Mouse (Mus musculus): Measurements from ENCODE around the gene Samd4. TPM values are rescaled to one million over a fixed set of nuclear protein-coding genes. Genes with fewer than 3 reads are reported as not detected.
"Not testable (repeated sequence)": the region's sequence is repeated elsewhere in the genome, so short reads cannot be mapped to it uniquely, and the experiment has no call there.

Samd4 gene
- total RNA-seq, 2 experiments from 2014 or later, result 23.6 to 33.3 TPM

DNA sequence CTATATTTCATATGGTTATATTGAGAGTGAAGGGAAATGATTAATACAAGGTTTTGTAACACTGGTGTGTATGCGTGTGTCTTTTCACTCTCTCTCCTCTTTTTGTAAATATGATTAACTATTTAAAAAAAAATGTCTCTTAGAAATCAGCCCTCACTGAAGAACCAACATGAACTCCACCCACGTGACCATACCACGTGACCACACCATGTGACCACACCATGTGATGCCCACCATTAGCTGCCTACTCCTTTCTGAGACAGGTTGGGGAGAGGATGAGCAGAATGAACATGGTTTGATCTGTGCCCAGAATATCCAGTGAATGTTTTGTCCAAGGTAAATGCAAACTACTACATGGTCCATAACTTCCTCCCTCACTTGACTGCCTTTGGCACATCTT is 223.1 kb downstream of the Samd4 start:
- no peak for DNase-seq

DNA sequence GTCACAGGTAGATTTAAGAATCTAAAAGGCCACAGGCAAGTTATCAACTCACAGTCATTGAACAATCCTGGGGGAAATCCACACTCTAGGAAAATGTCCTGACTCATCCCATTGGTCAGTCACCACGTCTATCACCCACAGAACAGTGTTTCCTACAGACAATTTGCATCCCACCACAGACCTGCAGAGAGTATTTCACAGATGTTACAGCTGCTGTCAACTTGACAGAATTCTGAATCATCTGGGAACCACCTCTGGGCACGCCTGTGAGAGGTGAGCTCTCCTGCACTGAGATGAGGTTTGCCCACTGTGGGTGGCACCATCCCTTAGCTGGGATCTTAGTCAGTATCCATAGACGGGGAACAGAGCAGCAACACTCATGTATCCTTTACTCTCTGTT is 224.8 kb downstream of the Samd4 start:
- no peak for DNase-seq

DNA sequence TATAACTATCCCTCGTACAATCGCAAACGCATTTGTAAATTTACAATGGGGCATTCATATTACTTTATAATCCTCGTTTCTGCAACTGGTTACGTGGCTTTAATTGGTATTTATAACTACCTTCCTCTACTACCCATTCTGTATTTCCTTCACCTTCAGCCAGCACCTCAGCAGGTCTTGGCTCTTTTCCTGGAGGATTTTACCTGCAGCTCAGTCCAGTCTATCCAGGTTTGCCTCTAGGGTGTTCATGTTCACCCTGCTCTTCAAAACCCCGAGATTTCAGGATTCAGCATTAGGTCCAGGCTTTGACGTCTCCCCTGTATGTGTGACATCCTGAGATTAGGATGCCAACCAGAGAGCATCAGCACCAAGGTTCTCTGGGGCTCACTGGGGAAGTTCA is 227.7 kb downstream of the Samd4 start:
- DNase-seq, result not testable (repeated sequence)

DNA sequence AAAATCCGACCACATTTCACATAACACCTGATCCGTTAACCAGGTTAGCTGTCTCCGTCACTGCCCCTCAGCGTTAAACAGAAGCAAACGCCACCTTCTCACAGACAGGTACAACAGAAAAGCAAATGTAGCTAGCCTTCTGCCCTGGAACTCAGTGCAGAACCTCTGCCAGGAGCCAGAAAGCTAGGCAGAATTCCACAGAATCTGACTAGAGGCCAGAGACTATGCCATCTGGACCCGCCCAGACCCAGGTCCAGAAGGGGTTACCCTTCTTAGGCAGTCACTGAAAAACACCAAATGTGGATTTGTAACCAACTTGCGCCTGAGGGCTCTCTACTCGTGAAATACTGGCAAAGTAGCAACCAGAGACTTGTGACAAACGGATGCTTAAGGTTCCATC is 228.7 kb downstream of the Samd4 start:
- no peak for DNase-seq

DNA sequence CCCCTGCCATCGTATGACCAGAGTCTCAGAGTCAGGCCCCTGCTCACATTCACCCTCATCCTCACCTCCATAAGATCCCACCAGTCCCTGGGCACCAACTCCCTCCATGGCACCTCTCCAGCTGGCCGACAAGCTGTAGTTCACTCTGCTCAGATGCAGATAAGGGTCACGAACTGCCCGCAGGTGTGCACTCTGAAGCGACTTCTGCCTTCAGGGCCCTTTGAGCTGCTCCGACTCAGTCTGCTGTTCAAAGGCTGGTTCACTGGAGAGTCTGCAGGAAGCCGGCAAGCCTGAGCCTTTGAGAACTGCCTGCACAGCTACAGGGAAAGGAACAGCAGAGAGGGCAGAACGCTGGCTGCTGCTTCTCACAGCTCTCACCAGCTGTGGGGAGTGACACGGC is 232.5 kb downstream of the Samd4 start:
- DNase-seq, result no peak

DNA sequence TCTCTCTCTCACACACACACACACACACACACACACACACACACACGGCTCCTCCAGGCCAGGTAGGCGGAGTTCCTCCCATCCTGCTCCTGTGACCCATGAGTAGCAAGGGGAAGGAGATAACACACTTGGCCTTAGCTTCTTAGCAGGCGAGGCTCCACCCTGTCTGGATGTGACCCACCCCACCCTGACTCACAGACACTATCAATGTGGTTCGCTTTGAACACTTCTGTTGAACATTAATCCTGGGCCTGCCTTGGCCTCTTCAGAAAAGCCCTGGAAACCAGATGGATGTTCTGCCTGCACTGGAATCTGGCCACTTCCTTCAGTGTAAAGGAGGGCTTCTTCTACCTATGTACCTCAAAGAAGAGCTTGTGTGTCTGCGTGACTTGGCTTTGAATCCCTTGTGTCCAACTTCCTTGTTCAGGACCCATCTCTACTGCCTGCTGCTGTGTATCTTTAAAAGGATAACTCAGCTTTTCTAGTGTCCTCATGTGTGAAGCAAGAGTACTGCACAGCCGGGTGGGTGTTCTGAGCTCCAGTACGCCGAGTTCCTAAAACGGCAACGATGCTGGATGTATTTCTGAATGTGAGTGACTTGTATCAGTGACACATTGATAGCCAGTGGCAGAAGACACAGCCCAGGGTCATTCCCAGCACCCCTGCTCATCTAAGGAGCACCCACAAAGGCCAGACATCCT is 233.6 kb downstream of the Samd4 start:
- peak; percentile 17 to 26 for DNase-seq

DNA sequence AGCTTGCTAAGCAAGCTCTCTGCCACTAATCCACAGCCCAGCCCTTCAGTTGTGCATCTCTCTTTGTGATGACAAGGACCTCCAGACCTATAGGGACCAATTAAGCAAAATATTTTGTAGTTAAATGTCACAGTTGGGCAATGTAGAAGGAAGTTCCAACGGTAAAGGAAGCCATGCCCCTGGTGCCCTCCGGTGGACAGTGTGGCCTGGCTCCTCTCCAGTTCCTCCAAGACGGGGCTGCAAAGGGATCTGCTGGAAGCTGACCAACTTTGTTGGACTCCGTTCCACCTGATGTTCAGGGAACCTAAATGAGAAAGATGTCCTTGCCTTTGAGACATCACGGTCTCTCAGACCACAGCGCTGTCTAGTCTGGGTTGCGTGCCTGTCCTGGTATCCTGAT is 234.9 kb downstream of the Samd4 start:
- no peak for DNase-seq

DNA sequence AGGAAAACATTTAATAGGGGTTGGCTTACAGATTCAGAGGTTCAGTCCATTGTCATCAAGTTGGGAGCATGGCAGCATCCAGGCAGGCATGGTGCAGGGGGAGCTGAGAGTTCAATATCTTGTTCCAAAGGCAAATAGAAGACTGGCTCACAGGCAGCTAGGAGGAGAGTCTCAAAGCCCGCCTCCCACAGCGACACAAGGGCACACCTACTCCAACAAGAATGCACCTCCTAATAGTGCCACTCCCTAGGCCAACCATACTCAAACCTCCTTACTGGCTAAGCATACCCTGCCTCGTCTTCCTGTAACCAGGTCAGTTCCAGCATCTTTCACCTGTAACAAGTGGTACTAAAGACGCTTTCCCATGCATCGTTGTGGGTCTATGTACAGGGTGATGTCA is 245.3 kb downstream of the Samd4 start:
- DNase-seq, result no peak

DNA sequence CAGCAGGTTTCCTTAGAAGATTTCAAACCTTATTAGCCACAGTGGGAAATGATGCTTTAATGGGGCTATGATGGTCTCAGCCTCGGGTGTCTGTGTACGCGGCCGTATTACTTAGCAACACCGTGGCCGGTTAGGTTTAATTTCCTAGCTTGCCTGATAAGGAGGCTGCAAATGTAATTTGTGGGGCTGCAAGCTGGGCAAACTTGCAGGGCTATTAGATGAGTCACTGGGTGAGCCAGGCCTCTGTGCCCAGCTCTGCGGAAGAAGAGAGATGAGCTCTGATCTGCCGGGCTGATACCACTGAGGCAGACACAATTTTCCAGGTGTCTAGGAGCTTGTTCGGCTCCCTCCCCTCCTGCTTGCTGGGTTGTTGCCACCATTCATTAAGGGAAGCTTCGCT is 251.3 kb downstream of the Samd4 start:
- DNase-seq, result peak; percentile 17 to 31

DNA sequence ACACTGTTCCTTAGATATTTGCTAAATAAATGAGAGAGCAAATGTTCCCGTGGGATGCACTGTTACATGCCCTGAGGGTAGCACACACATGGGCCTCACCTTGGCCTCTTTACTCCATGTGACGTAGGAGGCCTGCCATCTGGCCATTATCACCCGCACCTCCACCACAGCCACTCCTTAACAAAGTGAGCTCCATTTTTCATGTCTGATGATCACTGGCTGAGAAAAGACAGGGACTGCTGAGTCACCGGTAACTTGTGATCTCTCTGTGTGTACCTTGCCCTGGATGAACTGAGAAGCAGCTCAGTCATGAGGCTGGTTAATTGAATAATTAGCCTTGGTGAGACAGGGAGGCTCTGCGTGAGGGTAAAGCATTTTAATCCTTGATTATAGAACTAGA is 254.0 kb downstream of the Samd4 start:
- DNase-seq, result peak; percentile 20 to 32

DNA sequence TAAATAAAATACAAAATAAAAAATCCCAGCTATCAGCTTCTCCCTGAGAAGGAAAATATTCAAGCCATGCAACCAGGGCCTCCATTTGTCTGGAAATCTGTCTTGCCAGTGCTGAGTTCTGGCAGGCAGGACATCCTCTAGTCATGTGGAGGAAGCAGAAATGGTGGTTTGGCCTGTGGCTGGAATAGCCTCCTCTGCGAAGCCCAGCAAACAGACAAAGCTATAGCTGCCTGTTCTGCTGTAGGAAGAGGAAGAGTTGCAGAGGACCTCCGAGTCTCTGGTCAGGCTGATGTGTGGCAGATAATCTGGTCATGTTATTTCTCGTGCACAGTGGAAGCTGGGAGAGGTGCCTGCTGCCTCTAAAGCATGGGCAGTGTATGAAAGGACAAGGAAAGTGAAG is 256.2 kb downstream of the Samd4 start:
- DNase-seq, result no peak

DNA sequence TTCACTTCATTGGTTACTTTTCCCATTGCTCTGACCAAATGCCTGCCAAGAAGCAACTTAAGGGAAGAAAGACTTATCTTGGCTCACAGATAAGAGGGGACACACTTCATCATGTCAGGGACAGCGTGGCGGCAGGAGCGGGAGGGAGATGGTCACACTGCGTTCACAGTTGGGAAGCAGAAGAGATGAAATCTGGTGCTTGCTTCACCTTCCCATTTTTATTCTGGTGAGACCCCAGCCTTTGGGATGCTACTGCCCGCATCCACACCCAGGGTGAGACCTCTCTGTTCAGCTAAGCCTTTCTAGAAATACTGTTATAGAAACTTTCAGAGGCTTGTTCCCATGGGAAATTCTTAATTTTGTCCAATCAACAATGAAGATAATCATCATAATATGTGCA is 261.7 kb downstream of the Samd4 start:
- no peak for DNase-seq

DNA sequence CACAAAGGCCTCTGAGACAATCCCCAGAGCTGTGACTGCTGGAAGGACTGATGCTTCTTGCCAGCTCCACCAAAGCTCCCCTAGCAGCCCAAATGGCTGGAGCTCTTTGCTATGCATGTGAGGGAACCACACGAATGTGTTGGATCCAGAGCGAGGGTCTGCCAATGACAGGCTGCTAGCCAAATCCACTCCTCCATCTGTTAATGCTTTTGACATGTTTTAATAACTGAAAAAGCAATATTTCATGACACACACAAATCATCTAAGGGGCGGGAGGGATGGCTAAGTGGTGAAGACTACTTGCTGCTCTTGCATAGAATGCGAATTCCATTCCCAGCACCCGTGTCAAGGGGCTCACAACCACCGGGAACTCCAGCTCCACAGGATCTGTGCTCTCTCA is 268.7 kb downstream of the Samd4 start:
- no peak for DNase-seq

DNA sequence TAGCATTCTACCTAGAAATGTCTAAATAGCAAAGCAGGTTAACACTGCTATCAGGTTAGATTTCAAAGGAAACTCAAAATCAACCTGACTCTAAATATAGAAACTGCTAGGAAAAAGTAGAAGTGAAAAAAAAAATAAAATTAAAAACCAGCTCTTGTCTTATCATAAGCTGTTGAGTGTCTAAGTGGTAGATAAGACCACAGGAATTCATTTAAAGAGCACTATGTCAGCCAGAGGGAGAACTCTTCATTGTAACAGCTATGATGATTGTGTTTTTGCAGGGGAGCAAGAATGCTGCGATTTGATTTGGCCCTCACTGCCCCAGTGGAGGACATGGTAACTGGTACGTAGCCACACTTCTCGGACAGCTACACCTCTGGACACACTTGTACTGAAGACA is 271.6 kb downstream of the Samd4 start:
- DNase-seq, result no peak

Small RNA genes within 50 kb of the gene (microRNA-seq; reads per million reads assigned to microRNA genes)
- 78.4 reads per million, percentile 49 among the genes with 10 or more reads in this experiment for gene Mir378c

Other genes starting within 250 kb of the Samd4 start
- 1 to 10 TPM; 2.7 to 3.0 TPM for gene Cdkn3, start 122.3 kb upstream of the Samd4 start, total RNA-seq (2021)
- gene Cnih1, start 94.4 kb upstream of the Samd4 start, total RNA-seq (2021), result 100 to 1,000 TPM in 1 of 2 experiments, 10 to 100 TPM in 1; 96.7 to 115 TPM
- gene Gmfb, start 60.6 kb upstream of the Samd4 start, total RNA-seq (2021), result 100 to 1,000 TPM; 126 TPM
- 10 to 100 TPM; 41.4 to 51.1 TPM for gene Cgrrf1, start 50.7 kb upstream of the Samd4 start, total RNA-seq (2021)